Mouse (Mus musculus): ENCODE data around the gene Rab8a. TPM values are rescaled to one million over a fixed set of nuclear protein-coding genes. Genes with fewer than 3 reads are reported as not detected.
"Not testable (repeated sequence)": the region's sequence is repeated elsewhere in the genome, so short reads cannot be mapped to it uniquely, and the experiment has no call there.

The Rab8a gene
- polyA plus RNA-seq (2014; fragmentation: Nextera tagmentation; extraction: Ambion mirVana): 90.5 and 110 TPM in 2 replicates

GRCm38 (mm10) chr8:72160707-72161697 is at the start of gene Rab8a:
Gene Rab8a, plus strand, starts transcription at chr8:72161200.
- no peaks in the 10 kb centered on the region for H3K36me3 ChIP-seq (ENCODE audit: control insufficient read depth, insufficient read depth, low read length)
- H3K27ac ChIP-seq (ENCODE audit: low read depth, low read length): peak within 1 kb of the TSS; percentile 62; the same call in 1 of the 2 replicates
- H3K27me3 ChIP-seq (ENCODE audit: control insufficient read depth, insufficient read depth, low read length): no peaks in the 10 kb centered on the region
- peak within 1 kb of the TSS; percentile 88 for H3K9ac ChIP-seq (ENCODE audit: low read length)
- no peaks in the 10 kb centered on the region; the same call in 1 of the 2 replicates for H3K9me3 ChIP-seq (ENCODE audit: control insufficient read depth, low read length)
- H3K4me3 ChIP-seq (ENCODE audit: low read depth, low read length): peak within 1 kb of the TSS; percentile 87
- WGBS: 1% methylated on average over 81 of the region's 82 CpGs
- peak; percentile 99 for ATAC-seq (replicated peaks; ENCODE audit: low FRiP score)
- DNase-seq (ENCODE audit: low spot score): peak; percentile 100
- peaks cover 9% of the 10 kb centered on the region; the same call in 1 of the 2 replicates for H3K4me1 ChIP-seq (replicated peaks; ENCODE audit: control insufficient read depth, insufficient read depth, low read length)
- peak within 1 kb of the TSS; percentile 80 for H3K4me2 ChIP-seq (ENCODE audit: low read depth, low read length, severe bottlenecking)

- H3K4me1 ChIP-seq (replicated peaks; ENCODE audit: control insufficient read depth, insufficient read depth, low read length): no peaks in the 10 kb centered on the region
- H3K9me3 ChIP-seq (ENCODE audit: control insufficient read depth, low read length): no peaks in the 10 kb centered on the region
- H3K36me3 ChIP-seq (ENCODE audit: control insufficient read depth, insufficient read depth, low read length): no peaks in the 10 kb centered on the region
- no peak overlapping the region for H3K4me2 ChIP-seq (ENCODE audit: low read depth, low read length, severe bottlenecking)
- no peaks in the 10 kb centered on the region for H3K27me3 ChIP-seq (ENCODE audit: control insufficient read depth, insufficient read depth, low read length)
- no peak overlapping the region for H3K4me3 ChIP-seq (ENCODE audit: low read depth, low read length)
- H3K9ac ChIP-seq (ENCODE audit: low read length): no peak overlapping the region
- WGBS: 75% methylated on average over 3 of the region's 3 CpGs
- ATAC-seq (replicated peaks; ENCODE audit: low FRiP score): no peak
- no peak for DNase-seq (ENCODE audit: low spot score)
- no peak overlapping the region for H3K27ac ChIP-seq (ENCODE audit: low read depth, low read length)
Measured at GRCm38 (mm10) chr8:72112486-72112885, 48.5 kb upstream of the Rab8a start.

DNA sequence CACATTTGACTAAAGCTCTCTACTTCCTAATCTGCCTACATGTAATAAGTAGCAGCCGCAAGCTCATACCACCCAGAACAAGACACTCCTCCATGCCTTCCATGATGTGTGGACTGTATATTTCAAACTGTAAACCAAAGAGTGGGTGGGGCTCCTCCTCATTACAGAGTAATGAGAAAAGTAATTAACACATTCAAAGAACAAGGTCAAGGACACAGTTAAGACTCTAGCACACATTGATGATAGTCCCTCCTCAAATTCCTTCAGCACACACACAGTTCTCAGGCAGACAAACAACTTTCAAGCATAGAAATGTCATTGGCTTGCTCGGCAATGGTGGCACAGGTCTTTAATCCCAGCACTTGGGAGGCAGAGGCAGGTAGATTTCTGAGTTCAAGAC is 45.8 kb upstream of the Rab8a start:
- H3K4me3 ChIP-seq (ENCODE audit: low read depth, low read length): no peak overlapping the region
- DNase-seq (ENCODE audit: low spot score) (no peak), ATAC-seq (replicated peaks; ENCODE audit: low FRiP score) (no peak)
- no peaks in the 10 kb centered on the region for H3K9me3 ChIP-seq (ENCODE audit: control insufficient read depth, low read length)
- no peaks in the 10 kb centered on the region for H3K36me3 ChIP-seq (ENCODE audit: control insufficient read depth, insufficient read depth, low read length)
- no peaks in the 10 kb centered on the region for H3K4me1 ChIP-seq (replicated peaks; ENCODE audit: control insufficient read depth, insufficient read depth, low read length)
- H3K27ac ChIP-seq (ENCODE audit: low read depth, low read length): no peak overlapping the region
- WGBS: 91% methylated on average over 2 of the region's 2 CpGs
- H3K27me3 ChIP-seq (ENCODE audit: control insufficient read depth, insufficient read depth, low read length): no peaks in the 10 kb centered on the region
- H3K9ac ChIP-seq (ENCODE audit: low read length): no peak overlapping the region
- H3K4me2 ChIP-seq (ENCODE audit: low read depth, low read length, severe bottlenecking): no peak overlapping the region

DNA sequence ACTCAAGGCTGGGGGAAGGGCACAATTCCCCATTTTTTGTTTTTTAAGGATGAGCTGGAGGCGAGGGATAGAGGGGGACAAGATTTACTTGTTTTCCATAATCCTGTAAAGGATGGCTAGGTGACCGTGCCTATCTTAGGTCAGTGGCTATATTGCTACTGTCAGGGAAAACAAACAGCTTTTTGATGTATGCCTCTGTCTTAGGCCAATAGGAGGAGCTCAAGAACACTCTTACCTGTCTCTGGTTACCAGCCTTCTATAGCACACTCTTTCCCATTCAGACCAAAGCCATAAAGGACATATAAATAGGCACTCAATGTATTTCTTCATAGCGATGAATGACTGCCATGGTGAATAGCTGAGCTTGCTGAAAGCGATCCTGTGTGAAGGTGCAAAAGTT is 42.4 kb upstream of the Rab8a start:
- H3K4me1 ChIP-seq (replicated peaks; ENCODE audit: control insufficient read depth, insufficient read depth, low read length): no peaks in the 10 kb centered on the region
- H3K36me3 ChIP-seq (ENCODE audit: control insufficient read depth, insufficient read depth, low read length): no peaks in the 10 kb centered on the region
- H3K4me2 ChIP-seq (ENCODE audit: low read depth, low read length, severe bottlenecking): no peak overlapping the region
- 57% methylated on average over 4 of the region's 4 CpGs for WGBS
- no peaks in the 10 kb centered on the region for H3K9me3 ChIP-seq (ENCODE audit: control insufficient read depth, low read length)
- H3K27me3 ChIP-seq (ENCODE audit: control insufficient read depth, insufficient read depth, low read length): no peaks in the 10 kb centered on the region
- ATAC-seq (replicated peaks; ENCODE audit: low FRiP score): no peak
- DNase-seq (ENCODE audit: low spot score): no peak
- H3K4me3 ChIP-seq (ENCODE audit: low read depth, low read length): no peak overlapping the region
- no peak overlapping the region for H3K27ac ChIP-seq (ENCODE audit: low read depth, low read length)
- H3K9ac ChIP-seq (ENCODE audit: low read length): no peak overlapping the region

DNA sequence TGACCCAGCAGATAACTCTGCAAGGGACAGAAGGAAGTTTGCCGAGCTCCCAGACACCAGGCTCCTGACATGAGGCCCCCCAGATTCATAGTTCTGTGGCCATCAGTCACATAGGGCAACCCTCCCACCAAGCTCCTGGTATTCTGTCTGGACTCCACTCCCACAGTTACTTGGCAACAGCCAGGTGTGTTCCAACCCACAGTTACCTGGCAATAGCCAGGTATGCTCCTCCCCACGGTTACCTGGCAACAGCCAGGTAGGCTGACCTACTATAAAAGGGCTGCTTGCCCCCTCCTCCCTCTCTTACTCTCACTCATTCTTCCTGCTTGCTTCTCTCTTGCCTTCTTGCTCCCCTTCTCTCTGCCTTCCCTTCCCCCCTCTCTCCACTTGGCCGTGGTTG is 39.5 kb upstream of the Rab8a start:
- WGBS: 56% methylated on average over 3 of the region's 3 CpGs
- H3K27ac ChIP-seq (ENCODE audit: low read depth, low read length); H3K9ac ChIP-seq (ENCODE audit: low read length); H3K36me3 ChIP-seq (ENCODE audit: control insufficient read depth, insufficient read depth, low read length); H3K9me3 ChIP-seq (ENCODE audit: control insufficient read depth, low read length); H3K4me1 ChIP-seq (replicated peaks; ENCODE audit: control insufficient read depth, insufficient read depth, low read length); DNase-seq (ENCODE audit: low spot score); H3K4me3 ChIP-seq (ENCODE audit: low read depth, low read length); ATAC-seq (replicated peaks; ENCODE audit: low FRiP score); H3K27me3 ChIP-seq (ENCODE audit: control insufficient read depth, insufficient read depth, low read length); H3K4me2 ChIP-seq (ENCODE audit: low read depth, low read length, severe bottlenecking): not testable (repeated sequence)

DNA sequence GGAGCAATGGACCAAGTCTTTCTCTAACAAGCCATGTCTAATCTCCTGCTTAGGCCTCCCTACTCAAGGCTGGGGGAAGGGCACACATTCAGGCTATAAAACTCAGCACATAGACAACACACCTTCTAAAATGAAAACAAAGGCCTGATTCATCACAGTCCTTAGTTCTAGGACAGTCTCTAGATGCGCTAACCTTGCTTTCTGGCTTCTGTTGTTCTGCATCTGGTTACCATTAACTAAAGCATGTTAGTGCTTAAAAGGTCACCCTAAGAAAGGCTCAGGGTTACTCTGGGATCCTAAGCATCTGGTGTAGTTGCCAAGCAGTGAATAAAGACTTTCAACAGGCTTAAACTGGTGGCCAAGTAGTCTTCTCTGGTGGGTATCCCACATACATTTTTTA is 39.0 kb upstream of the Rab8a start:
- Histone ChIP-seq H3K4me2 (ENCODE audit: low read depth, low read length, severe bottlenecking) (no peak overlapping the region), H3K4me3 (ENCODE audit: low read depth, low read length) (no peak overlapping the region), H3K36me3 (ENCODE audit: control insufficient read depth, insufficient read depth, low read length) (no peaks in the 10 kb centered on the region), H3K27ac (ENCODE audit: low read depth, low read length) (no peak overlapping the region), H3K4me1 (replicated peaks; ENCODE audit: control insufficient read depth, insufficient read depth, low read length) (no peaks in the 10 kb centered on the region), H3K27me3 (ENCODE audit: control insufficient read depth, insufficient read depth, low read length) (no peaks in the 10 kb centered on the region), H3K9ac (ENCODE audit: low read length) (no peak overlapping the region), H3K9me3 (ENCODE audit: control insufficient read depth, low read length) (no peaks in the 10 kb centered on the region)
- 69% methylated on average over 1 of the region's 1 CpGs for WGBS
- no peak for ATAC-seq (replicated peaks; ENCODE audit: low FRiP score)
- no peak for DNase-seq (ENCODE audit: low spot score)

DNA sequence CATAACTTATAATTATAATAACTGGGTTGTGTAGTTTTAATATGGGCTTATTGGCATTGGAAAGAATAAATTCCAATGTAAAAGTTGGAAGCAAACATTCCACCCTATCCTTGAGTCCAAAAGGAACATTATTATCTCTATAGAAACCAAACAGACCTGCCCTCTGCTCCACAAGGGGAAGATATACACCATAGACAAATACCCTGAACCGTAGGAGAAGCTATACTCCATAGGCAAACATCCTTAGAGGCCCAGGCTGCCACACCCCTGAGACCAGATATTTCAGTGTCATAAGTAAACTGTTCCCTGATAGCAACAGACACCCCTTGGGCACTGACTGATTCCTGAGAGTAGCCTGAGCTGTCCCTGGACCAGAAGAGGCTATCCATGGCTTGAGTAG is 33.2 kb upstream of the Rab8a start:
- 77% methylated on average over 1 of the region's 1 CpGs for WGBS
- no peaks in the 10 kb centered on the region for H3K9me3 ChIP-seq (ENCODE audit: control insufficient read depth, low read length)

GRCm38 (mm10) chr8:72131251-72131650 is 29.7 kb upstream of the Rab8a start:
- no peaks in the 10 kb centered on the region for H3K4me1 ChIP-seq (replicated peaks; ENCODE audit: control insufficient read depth, insufficient read depth, low read length)
- H3K27me3 ChIP-seq (ENCODE audit: control insufficient read depth, insufficient read depth, low read length): no peaks in the 10 kb centered on the region
- 91% methylated on average over 2 of the region's 2 CpGs for WGBS
- DNase-seq (ENCODE audit: low spot score): no peak
- no peak overlapping the region for H3K9ac ChIP-seq (ENCODE audit: low read length)
- no peak for ATAC-seq (replicated peaks; ENCODE audit: low FRiP score)
- no peak overlapping the region for H3K27ac ChIP-seq (ENCODE audit: low read depth, low read length)
- no peak overlapping the region for H3K4me2 ChIP-seq (ENCODE audit: low read depth, low read length, severe bottlenecking)
- no peaks in the 10 kb centered on the region for H3K36me3 ChIP-seq (ENCODE audit: control insufficient read depth, insufficient read depth, low read length)
- no peak overlapping the region for H3K4me3 ChIP-seq (ENCODE audit: low read depth, low read length)
- no peaks in the 10 kb centered on the region for H3K9me3 ChIP-seq (ENCODE audit: control insufficient read depth, low read length)

More for the DNA sequence above, 33.2 kb upstream of the Rab8a start:
- H3K27me3 ChIP-seq (ENCODE audit: control insufficient read depth, insufficient read depth, low read length): no peaks in the 10 kb centered on the region
- H3K36me3 ChIP-seq (ENCODE audit: control insufficient read depth, insufficient read depth, low read length): no peaks in the 10 kb centered on the region
- H3K4me2 ChIP-seq (ENCODE audit: low read depth, low read length, severe bottlenecking): no peak overlapping the region
- DNase-seq (ENCODE audit: low spot score): no peak
- no peak overlapping the region for H3K4me3 ChIP-seq (ENCODE audit: low read depth, low read length)
- H3K4me1 ChIP-seq (replicated peaks; ENCODE audit: control insufficient read depth, insufficient read depth, low read length): no peaks in the 10 kb centered on the region
- ATAC-seq (replicated peaks; ENCODE audit: low FRiP score): no peak
- no peak overlapping the region for H3K27ac ChIP-seq (ENCODE audit: low read depth, low read length)
- no peak overlapping the region for H3K9ac ChIP-seq (ENCODE audit: low read length)
